Mouse (Mus musculus): Measurements from ENCODE around the gene S100a3.

- TF ChIP-seq CTCF (conservative IDR thresholded peaks at IDR 0.05; ENCODE audit: low read length) = no peak
- TF ChIP-seq NANOG (IDR thresholded peaks at IDR 0.05; ENCODE audit: borderline replicate concordance, low read length) = no peak
Observed at GRCm38 (mm10) chr3:90613461-90614147, 53.2 kb downstream of the S100a3 start.
